Mouse (Mus musculus): Measurements from ENCODE around the gene Serinc3.

The Serinc3 gene

DNA sequence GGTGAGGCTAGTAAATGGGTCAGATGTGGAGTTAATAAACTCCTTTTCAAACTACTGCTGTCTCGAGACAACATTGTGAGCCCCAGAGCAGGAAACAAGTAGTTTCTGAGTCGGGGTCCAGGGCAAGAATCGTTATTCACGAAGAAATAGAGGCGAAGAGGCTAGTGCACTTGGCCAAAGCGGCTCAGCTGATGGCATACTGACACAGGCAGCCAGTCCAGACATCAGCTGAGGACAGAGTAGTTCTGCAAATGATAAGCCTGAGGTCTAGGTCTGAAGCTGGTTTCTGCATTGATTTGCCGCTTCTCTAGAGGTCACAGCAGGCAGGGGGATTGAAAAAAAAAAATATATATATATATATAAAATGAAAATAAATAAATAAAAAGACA lies 43.2 kb downstream of the Serinc3 start:
- DNase-seq (ENCODE audit: low read depth, low spot score): no peak
- H3K27me3 ChIP-seq (ENCODE audit: control insufficient read depth, insufficient read depth, low read length, poor library complexity, severe bottlenecking): no peaks in the 10 kb centered on the region
- no peaks in the 10 kb centered on the region for H3K36me3 ChIP-seq (ENCODE audit: control insufficient read depth, insufficient read depth, low read length, poor library complexity, severe bottlenecking)

DNA sequence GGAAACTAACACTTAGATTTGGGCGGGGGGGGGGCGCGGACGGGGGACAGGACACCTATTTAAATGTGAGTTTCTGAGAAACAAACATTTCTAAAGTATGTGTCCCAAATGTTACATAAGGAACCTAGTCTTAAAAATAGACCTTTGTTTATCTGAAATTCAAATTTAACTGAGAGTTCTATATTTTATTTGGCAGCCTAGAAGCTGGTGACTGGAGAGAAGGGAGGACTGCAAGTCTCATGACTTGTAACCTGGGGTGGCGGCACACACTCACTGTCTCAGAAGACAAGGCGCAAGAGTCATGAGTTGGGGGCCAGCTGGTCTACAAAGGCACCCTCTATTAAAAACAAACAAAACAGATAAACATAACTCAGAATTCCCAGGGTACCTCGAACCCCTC lies 43.9 kb downstream of the Serinc3 start:
- Histone ChIP-seq H3K27me3 (ENCODE audit: control insufficient read depth, insufficient read depth, low read length, poor library complexity, severe bottlenecking) (no peaks in the 10 kb centered on the region), H3K36me3 (ENCODE audit: control insufficient read depth, insufficient read depth, low read length, poor library complexity, severe bottlenecking) (no peaks in the 10 kb centered on the region)
- DNase-seq (ENCODE audit: low read depth, low spot score): peak; percentile 46

DNA sequence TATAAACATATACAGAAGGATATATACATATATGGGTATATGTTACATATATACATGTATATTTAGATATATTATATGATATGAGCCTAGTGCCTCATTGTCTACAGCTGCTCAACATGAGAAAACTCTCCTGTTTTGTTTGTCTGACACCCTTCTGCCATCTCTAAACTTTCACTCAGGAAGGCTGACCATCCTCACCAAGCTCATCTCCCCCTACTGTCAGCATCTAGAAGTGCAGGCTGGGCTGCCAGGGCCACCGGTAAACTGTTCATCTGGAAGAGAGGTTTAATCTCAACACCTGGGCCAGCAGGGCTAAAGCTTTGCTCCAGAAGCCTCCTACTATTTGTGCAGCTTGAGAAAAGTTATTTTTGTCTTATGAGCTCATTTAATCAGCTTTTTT lies 45.7 kb downstream of the Serinc3 start:
- Histone ChIP-seq H3K27me3 (ENCODE audit: control insufficient read depth, insufficient read depth, low read length, poor library complexity, severe bottlenecking) (no peaks in the 10 kb centered on the region), H3K36me3 (ENCODE audit: control insufficient read depth, insufficient read depth, low read length, poor library complexity, severe bottlenecking) (no peaks in the 10 kb centered on the region)
- DNase-seq (ENCODE audit: low read depth, low spot score): peak; percentile 89

DNA sequence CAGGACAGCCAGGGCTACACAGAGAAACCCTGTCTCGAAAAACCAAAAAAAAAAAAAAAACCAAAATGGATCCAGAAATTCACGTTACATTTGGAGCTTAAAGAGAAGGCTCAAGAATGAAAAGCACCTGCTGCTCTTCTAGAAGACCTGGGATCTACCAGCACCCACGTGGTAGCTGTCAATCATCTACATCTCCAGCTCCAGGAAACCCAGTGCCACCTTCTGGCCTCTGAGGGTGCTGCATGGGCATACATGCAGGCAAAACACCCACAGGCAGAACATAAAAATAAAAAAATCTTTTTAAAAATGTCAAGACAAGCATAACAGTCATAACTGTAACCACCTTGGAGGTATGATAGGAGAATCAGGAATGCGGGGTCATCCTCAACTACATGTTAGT lies 47.3 kb downstream of the Serinc3 start:
- DNase-seq (ENCODE audit: low read depth, low spot score): peak; percentile 88
- Histone ChIP-seq H3K27me3 (ENCODE audit: control insufficient read depth, insufficient read depth, low read length, poor library complexity, severe bottlenecking) (no peaks in the 10 kb centered on the region), H3K36me3 (ENCODE audit: control insufficient read depth, insufficient read depth, low read length, poor library complexity, severe bottlenecking) (no peaks in the 10 kb centered on the region)

DNA sequence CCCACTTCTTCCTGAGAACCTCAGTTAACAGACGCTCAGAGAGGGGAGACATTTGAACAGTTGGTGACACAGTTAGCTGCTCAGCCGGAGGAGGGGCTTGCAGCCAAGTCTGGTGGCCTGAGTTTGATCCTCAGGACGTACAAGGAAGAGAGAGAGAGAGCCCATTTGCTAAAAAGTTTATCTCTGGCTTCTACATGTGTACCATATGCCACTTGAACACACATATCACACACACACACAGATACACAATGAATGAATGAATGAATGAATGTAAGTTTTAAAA lies 48.1 kb downstream of the Serinc3 start:
- no peaks in the 10 kb centered on the region for H3K36me3 ChIP-seq (ENCODE audit: control insufficient read depth, insufficient read depth, low read length, poor library complexity, severe bottlenecking)
- DNase-seq (ENCODE audit: low read depth, low spot score): no peak
- H3K27me3 ChIP-seq (ENCODE audit: control insufficient read depth, insufficient read depth, low read length, poor library complexity, severe bottlenecking): no peaks in the 10 kb centered on the region

DNA sequence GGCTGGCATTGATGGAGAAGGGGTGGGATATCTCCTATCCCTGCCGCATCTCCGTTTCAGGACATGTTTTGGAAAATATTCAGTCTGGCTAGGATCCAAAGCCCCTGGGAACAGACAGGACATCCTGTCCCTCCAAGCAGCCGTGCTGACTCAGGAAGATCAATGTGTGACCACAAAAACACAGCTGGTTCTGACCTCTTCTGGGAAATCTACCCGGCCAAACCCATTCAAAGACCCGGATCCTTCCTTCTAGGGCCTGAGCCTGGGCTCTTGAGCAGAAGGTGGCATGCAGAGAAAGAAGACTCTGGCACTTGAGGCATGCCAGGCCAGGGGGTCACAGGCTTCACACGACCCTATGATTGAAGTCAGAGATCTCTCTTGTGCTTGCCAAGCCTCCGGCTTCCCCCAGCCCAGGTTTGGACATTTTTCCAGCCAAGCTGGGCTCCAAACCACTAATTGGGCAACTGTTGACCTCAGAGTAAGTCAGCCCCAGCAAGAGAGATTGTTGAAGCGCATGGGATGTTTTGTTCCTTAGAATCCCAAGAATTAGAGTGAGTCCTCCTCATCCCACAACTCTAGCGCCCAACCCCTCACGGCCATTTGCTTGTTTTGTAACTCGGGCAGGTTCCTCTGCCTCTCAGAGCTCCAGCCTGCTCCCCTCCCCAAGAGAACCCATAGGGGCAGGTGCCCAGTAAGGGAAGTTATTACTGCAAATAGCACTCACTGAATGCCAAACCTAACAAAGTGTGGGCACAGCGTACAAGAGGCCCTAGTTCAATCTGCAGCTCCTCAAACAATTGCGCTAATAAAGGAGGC lies 48.7 kb downstream of the Serinc3 start:
- no peak for DNase-seq (ENCODE audit: low read depth, low spot score)
- Histone ChIP-seq H3K36me3 (ENCODE audit: control insufficient read depth, insufficient read depth, low read length, poor library complexity, severe bottlenecking) (no peaks in the 10 kb centered on the region), H3K27me3 (ENCODE audit: control insufficient read depth, insufficient read depth, low read length, poor library complexity, severe bottlenecking) (no peaks in the 10 kb centered on the region)

DNA sequence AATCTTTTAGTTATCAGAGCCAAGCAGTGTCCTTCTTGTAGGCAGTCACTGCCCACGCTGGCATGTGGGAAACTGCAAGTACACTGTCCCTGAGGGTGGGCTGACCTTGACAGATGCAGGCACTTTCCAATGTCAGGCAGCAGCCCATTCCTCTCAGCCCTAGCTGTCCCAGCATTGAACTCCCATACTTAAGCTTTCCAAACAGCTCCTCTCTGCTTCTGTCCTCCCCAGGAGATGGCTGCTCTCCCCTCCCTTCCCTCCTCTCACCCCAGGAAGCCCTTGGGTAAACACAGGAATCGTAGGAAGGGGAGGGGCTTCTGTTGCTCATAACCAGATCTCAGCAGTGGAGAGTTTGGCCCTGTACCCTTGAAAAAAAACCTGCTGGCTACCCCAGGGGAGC lies 49.8 kb downstream of the Serinc3 start:
- DNase-seq (ENCODE audit: low read depth, low spot score): no peak
- Histone ChIP-seq H3K36me3 (ENCODE audit: control insufficient read depth, insufficient read depth, low read length, poor library complexity, severe bottlenecking) (no peaks in the 10 kb centered on the region), H3K27me3 (ENCODE audit: control insufficient read depth, insufficient read depth, low read length, poor library complexity, severe bottlenecking) (no peaks in the 10 kb centered on the region)

DNA sequence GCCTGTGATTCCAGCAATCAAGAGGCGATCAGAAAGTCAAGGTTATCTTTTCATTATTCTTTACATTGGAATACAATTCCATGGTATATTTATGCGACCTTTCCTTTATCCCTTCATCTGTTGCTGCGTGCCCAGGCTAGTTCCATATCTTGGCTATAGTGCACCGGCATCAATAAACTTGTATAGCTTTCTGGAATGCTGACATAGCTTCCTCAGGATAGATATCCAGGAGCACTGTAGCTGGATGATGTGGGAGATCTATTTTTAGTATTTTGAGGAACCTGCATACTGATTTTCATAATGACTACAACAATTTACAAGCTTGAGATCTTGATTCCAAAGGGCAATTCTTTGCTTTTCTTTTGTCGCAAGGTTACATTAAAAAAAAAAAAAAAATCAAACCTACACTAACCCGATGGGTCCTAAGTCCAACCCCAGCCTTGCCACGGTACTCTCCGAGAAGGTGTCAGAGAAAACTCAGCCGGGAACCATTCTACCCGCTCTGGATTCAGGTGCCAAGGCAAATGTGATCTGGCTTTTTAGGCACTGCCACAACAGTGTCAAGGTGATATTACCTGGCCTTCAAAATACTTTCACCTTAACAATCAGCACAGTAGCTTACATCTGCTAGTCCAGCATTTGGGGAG lies 51.2 kb downstream of the Serinc3 start:
- H3K27me3 ChIP-seq (ENCODE audit: control insufficient read depth, insufficient read depth, low read length, poor library complexity, severe bottlenecking): no peaks in the 10 kb centered on the region
- H3K36me3 ChIP-seq (ENCODE audit: control insufficient read depth, insufficient read depth, low read length, poor library complexity, severe bottlenecking): no peaks in the 10 kb centered on the region
- DNase-seq (ENCODE audit: low read depth, low spot score): no peak

DNA sequence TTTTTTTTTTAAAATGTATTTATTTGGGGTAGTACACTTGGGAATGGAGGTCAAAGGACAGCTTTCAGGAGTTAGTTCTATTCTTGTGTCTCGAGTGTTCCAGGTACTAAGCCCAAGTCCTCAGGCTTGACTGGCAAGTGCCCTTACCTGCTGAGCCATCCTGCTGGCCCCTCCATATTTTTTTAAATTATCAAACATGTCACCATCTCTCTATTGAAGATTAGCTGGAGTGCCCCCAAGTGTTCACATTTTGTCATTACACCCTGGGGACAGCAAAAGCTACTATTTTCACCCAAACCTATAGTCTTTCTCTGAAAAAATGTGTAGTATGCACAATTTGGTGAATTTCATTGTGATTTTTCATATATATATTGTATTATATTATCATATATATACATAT lies 52.8 kb downstream of the Serinc3 start:
- H3K27me3 ChIP-seq (ENCODE audit: control insufficient read depth, insufficient read depth, low read length, poor library complexity, severe bottlenecking): no peaks in the 10 kb centered on the region
- peak; percentile 64 for DNase-seq (ENCODE audit: low read depth, low spot score)
- no peaks in the 10 kb centered on the region for H3K36me3 ChIP-seq (ENCODE audit: control insufficient read depth, insufficient read depth, low read length, poor library complexity, severe bottlenecking)

DNA sequence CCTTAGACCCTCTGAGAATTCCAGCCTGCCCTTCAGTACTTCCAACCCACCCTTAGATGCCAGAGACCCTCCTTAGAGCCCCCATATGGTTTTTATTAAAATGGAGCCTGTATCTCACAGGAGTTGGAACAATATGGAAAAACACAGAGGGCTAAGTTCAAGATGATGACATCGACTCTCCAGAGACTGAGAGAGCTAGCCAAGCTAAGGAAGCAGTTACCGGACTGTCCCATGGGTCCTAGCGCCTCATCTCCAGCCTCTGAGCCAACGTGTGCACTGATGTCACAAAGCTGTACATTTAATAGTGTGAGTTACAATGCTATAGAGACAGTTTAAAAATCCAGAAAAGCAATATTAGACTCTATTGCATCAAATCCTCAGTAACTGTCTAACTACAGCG lies 53.9 kb downstream of the Serinc3 start:
- DNase-seq (ENCODE audit: low read depth, low spot score): peak; percentile 30
- Histone ChIP-seq H3K27me3 (ENCODE audit: control insufficient read depth, insufficient read depth, low read length, poor library complexity, severe bottlenecking) (no peaks in the 10 kb centered on the region), H3K36me3 (ENCODE audit: control insufficient read depth, insufficient read depth, low read length, poor library complexity, severe bottlenecking) (no peaks in the 10 kb centered on the region)

DNA sequence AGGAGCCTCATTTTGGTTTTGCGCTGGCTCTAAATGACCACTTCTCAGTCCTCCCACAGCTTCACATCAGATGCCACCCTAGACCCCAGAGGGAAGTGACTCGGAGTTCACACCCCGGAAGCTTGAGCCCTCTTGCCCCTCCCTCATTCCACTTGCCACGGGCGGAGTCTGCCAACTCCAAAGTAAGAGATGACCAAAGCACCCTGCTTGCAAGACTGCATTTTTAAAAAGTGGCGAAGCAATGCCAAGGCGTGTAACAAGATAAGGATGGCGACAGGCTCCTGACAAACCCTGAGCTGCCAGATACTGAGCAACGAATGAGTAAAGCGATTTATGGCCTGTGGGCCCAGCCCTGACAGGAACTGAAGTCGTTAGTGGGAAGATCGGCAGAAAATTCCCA lies 54.7 kb downstream of the Serinc3 start:
- peak; percentile 36 for DNase-seq (ENCODE audit: low read depth, low spot score)
- H3K27me3 ChIP-seq (ENCODE audit: control insufficient read depth, insufficient read depth, low read length, poor library complexity, severe bottlenecking): no peaks in the 10 kb centered on the region
- H3K36me3 ChIP-seq (ENCODE audit: control insufficient read depth, insufficient read depth, low read length, poor library complexity, severe bottlenecking): no peaks in the 10 kb centered on the region

DNA sequence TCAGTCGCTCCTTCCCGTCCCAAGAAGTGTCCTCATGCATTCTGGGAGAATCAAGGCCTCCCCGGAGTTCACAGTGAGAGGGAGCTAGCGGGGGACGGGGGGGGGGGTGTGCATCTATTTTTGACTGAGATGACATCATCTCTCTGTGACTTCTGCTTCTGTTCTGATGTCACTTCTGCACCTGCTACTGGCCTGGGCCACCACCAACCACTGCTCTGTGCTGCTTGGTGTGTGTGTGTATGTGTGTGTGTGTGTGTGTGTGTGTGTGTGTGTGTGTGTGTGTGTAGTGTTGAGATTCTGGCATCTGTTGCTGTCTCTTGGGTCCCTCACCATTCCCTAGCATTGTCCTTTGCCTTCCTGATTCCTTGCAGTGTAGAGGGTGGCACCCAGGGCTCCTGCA lies 57.4 kb downstream of the Serinc3 start:
- no peaks in the 10 kb centered on the region for H3K27me3 ChIP-seq (ENCODE audit: control insufficient read depth, insufficient read depth, low read length, poor library complexity, severe bottlenecking)
- H3K36me3 ChIP-seq (ENCODE audit: control insufficient read depth, insufficient read depth, low read length, poor library complexity, severe bottlenecking): no peaks in the 10 kb centered on the region
- DNase-seq (ENCODE audit: low read depth, low spot score): peak; percentile 74

DNA sequence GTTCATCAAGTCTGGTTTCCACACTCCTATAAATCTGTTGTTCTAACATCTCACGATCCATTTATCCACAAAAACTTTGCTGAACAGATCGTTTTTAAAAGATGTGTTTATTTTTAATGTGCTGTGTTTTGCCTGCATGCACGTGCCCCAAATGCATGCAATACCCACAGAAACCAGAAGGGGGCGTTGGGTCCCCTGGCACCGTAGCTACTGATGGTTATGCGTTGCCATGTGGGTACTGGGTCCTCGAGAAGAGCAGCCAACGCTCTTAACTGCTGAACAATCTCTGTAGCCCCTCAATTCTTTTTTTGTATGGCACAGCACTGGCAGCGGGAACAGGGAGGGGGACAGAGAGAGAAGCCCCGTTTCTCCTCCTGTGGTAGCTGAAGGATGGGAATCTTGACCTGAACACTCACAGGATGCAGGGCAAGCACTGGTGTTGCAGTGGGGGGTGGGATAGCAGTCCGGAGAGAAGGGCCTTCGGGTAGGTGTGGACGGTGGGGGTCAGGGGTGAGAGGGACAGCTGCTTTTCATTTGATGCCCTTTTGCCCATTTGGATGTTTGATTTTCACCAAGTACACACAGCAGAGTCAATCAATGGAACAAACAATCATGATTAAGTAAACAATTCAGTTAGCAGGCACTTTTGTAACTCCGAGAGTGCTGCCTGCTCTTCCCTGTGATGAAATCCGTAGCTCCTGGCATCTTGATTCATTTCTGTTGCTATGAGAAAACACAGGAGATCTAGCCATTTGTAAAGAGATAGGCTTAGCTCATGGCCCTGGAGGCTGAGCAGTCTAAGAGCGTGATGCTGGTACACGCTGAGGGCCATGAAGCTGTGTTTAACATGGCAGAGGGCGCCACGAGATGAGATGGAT lies 58.3 kb downstream of the Serinc3 start:
- no peaks in the 10 kb centered on the region for H3K27me3 ChIP-seq (ENCODE audit: control insufficient read depth, insufficient read depth, low read length, poor library complexity, severe bottlenecking)
- peak; percentile 84 for DNase-seq (ENCODE audit: low read depth, low spot score)
- H3K36me3 ChIP-seq (ENCODE audit: control insufficient read depth, insufficient read depth, low read length, poor library complexity, severe bottlenecking): no peaks in the 10 kb centered on the region

DNA sequence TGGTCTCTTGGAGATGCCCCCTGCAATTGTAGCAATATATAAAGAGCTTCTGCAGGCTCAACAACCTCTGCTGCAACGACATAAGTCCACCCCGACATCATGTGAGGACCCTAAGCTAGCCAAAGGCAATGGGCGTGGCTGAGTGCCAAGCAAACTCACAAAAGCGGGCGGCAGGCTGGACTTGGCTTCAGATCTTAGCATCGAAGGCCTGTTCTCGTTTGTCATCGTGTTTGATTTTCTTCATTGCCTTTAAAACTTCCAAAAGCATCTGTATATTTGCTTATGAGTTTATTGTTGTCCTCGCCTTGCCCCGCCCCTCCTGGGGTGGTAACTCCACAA lies 60.9 kb downstream of the Serinc3 start:
- DNase-seq (ENCODE audit: low read depth, low spot score): no peak
- H3K36me3 ChIP-seq (ENCODE audit: control insufficient read depth, insufficient read depth, low read length, poor library complexity, severe bottlenecking): no peaks in the 10 kb centered on the region
- H3K27me3 ChIP-seq (ENCODE audit: control insufficient read depth, insufficient read depth, low read length, poor library complexity, severe bottlenecking): no peaks in the 10 kb centered on the region

All from splenic B cell, adult 2 months (primary cell).